Mouse (Mus musculus): ENCODE results near the gene Rarg.
"Not testable (repeated sequence)": the region's sequence is repeated elsewhere in the genome, so short reads cannot be mapped to it uniquely, and the experiment has no call there.

Rarg gene

DNA sequence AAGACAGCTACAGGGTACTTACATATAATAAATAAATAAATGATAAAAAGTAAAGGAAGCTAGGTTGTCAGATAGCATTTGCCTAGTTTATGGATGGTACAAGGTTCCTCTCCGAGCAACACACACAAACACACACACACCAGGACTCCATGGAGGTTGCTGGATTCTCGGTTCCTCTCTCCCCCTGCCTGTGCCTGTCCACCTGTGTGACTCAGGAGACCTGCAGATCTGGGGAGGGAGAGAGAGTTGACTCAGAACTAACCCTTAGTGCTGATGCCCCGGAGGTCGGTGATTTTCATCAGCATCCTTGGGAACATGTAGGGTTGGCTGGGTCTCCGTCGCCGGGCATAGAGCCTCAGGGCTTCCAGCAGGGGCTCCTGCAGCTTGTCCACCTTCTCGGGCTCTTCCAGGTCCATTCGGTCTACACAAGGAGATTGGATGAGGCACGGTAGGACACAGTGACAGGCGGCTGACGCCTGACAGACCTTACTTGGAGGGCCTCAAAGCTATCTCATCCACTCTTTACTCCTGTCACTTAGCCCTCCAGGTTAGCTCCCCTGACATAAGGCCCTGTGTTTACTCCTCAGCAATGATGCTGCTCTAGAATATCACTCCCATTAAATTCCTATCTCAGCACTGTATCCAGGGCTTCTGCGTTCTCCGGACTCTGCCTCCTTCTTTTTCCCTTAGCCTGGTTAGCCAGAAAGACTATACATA lies 18.6 kb downstream of the Rarg start:
- ATAC-seq (ENCODE audit: low TSS enrichment), result no peak

DNA sequence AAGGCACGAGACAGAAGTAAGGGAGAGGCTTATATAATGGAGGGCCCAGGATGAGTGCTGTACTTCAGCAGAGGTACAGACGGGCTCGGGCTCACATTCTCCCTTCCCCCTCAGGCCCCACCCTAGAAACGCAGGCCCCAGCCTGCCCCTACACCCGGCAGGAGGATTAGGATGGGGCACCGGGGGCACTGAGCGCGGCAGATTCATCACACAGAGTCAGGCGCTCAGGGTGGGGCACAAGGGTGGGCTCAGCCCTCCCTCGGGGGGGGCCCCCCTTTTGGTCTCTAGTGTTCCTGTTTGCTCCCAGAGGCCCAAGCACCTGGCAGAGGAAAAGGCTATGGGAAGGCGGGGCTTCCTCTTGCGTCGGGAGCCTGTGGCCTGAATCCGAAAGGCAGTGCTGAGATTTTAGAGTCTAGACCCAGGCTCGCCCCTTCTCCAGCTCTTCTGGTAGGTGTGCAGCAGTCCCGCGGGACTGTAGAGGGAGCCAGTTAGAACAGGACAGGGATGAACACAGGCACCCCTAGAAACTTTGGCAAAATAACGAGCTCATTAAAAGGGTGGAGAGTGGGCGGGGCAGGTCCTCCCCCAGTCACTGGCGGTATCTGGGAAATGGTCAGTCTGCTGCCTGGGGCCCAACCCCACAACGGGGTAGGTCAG lies 21.8 kb downstream of the Rarg start:
- ATAC-seq (ENCODE audit: low TSS enrichment), result no peak

DNA sequence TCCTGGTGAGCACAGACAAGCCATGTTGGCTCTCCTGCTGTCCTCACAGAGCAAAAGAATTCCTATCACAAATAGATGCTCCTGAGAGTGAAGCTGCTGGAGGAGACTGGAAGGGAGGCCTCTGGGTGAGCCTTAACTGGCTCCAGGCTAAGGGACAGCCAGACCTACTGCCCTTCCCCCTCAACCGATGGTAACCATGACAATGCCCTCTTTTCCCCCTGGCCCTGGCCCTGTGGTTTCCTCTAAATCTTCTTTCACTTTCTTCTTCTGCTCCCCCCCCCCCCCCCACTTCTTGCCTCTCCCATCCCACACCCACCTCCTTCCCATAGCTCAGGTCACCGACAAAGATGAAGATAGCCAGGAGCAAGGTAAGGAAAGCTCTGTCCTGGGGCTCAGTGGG lies 23.4 kb downstream of the Rarg start:
- ATAC-seq (ENCODE audit: low TSS enrichment), result no peak

DNA sequence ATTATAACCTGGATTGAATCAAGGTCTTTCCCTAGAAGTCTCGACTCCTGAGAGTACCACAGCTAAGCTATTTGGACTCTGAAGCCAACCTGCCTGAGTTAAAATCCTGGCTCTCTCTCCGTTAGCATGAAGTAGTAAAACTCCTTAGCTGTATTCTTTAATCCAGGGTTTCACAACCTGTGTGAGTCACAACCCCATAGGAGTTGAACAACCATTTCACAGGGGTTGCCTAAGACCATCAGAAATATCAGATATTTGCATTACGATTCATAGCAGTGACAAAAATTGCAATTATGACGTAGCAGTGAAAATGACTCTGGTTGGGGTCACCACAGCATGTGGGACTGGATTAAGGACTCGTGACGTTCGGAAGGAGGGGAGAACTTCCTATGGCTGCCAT lies 24.6 kb downstream of the Rarg start:
- no peak for ATAC-seq (ENCODE audit: low TSS enrichment)

DNA sequence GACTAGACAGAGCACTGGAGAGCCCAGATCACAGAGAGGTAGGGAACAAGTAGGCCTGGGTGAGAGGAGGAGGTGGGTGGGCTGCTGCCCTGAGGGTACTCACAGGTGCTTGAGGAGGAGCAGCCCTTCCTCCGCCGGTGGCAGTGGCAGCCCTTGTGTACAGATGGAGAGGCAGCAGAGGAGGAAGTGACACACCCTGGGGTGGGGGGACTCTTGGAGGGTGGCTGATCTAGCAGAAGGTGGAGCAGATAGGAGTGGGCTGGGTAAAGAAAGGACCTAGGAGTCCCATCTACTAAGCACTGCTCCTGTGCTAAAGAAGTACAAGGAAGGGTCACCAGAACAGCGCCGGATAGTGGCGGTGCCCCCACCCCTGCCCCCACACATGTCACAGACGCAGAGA lies 25.6 kb downstream of the Rarg start, which contains the start of gene Itgb7:
Gene Itgb7 (minus strand): TSS at position 197 of the 400 bp plus-strand sequence.
- ATAC-seq (ENCODE audit: low TSS enrichment), result no peak

DNA sequence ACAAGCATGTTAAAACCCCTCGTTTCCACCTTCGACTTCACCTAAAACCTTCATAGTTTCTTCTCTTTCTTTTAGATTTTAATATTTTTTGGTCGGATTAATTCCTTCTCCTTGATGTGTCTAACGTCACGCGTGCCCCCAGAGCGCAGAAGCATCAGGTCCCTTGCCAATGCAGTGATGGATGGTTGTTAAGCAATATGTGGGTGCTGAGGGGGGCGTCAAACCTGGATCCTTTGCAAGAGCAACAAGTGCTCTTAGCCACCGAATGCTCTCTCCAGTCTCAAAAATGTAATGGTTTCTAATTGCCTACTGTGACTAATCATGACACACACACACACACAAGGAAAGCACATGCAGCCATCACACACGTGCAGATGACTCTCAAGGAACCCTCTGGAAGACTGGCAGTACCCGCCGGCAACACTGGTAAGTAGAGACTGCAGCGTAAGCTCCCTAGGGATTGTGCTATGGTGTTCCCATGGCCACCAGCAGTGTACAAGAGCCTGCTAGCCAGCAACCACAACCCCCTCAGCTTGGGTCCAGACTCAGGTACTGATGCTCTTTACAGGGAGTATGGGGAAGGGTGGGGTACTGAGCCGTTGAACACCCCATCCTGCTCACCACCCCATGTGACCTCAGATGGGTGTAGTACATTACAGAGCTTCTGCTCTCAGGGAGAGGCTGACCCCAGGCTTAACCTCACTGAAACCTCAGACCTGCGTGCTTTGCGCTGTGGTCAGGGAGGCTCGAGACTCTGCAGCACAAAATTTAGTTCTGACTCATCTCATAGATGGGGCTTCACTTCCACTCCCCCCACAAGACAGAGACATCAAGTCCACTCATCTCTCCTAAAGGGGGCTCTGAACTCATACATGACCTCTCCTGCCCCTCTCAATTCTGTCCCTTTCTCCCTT lies 26.7 kb downstream of the Rarg start:
- no peak for ATAC-seq (ENCODE audit: low TSS enrichment)

DNA sequence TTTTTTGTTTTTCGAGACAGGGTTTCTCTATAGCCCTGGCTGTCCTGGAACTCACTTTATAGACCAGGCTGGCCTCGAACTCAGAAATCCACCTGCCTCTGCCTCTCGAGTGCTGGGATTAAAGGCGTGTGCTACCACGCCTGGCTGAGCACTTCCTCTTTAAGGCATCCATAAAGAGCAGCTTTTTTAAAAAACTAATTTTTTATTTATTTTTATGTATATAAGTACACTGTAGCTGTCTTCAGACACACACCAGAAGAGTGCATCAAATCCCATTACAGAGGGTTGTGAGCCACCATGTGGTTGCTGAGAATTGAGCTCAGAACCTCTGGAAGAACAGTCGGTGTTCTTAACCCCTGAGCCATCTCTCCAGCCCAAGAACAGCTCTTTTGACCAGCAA lies 31.7 kb downstream of the Rarg start:
- not testable (repeated sequence) for ATAC-seq (ENCODE audit: low TSS enrichment)

DNA sequence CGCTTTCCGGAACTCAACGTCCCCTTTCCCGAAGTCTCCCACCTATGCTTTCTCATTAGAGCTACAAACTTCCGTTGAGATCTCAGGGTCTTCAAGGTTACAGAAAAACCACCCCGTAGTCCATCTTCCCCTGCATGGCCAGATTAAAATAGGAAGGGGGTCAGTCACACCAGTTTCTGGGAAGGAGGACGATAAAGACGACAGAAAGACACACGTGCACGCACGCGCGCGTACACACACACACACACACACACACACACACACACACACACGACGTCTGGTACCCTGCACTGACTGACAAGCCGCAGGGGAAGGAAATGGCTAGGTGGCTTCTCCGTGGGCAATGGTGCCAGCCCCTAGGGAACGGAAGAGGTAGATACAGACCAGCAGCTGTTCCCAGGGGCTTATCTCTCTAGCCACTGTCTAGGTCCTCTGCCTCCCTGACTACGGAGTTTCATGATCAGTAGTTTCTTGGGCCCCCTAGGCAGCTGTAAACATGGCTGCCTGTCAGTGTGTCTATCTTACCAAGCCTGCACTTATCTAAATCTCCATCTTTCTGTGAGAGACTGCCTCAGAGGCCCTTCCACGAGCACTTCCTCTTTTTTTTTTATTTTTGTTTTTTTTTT lies 32.2 kb downstream of the Rarg start:
- no peak for ATAC-seq (ENCODE audit: low TSS enrichment)

DNA sequence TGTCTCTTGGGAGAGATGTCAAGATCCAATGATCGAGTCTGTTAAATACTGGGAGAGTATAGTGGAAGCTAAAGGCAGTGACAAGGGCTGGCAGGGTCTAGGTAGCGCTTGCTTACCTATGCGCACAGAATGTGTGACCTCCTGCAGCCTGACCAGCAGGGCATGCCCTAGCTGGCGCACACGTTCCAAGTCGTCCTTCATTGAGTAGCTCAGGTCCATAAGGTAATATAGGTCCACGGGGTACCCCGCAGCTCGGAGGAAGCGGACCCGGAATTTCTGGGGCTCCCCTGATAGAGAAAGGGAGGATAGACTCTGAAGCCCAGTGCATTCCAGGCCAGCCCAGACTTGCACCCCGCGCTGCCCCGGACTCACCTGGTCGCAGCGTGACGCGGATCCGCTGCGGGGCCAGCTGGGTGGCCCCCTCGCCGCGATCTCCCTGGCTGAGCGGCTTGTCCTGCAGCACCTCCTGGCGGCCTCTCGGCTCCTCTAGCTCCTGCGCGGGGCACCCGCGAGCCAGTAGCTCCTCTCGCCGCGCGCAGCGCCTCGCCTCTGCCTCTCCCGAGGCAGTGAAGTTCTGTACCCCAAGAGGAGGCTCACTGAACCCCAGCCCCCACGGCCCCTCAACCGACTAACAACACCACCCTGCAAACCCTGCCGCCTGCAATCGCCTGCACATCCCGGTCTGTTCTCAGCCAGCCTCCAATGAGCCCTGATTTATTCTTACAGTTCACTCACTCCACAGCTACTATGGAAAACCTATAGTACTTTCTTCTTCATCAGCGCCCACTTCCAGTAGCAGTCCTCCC lies 32.9 kb downstream of the Rarg start:
- ATAC-seq (ENCODE audit: low TSS enrichment), result peak; percentile 98

DNA sequence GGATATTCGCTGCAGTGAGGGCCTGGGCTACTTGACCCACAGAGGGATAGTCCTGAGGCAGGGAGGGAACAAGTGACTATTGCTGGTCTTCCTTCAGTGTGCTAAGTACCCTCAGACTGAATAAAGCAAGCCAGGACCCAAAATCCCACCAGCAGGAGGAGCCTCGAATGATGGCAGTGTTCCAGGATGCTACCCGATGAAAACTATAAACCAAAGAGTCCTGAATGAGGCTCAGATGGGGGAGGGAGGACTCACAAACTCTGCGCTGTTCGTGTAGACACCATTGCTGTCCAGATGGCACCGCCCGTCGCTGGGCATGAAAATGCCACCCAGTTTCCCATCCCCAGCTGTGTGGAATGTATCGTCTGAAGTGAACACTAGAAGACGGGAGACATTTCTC lies 34.9 kb downstream of the Rarg start:
- no peak for ATAC-seq (ENCODE audit: low TSS enrichment)

DNA sequence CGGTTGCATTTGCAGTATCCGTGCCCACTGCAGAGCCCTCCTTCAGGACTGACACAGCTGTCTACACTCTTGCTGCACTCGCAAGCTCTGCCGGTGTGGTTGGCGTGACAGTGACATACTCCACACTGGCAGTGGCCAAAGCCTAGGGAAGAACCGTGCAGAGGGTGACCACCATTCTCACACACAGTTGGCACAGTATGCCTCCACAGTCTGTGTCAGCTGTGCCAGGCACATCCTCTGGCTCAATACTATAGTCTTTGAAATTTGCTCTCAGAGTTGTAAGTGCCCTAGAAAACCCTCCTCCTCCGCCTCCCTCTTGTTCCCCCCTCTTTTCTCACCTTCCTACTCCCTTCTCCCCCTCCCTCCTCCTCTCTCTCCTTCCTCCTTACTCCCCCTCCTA lies 40.0 kb downstream of the Rarg start:
- peak; percentile 51; the same call in 1 of the 2 replicates for ATAC-seq (ENCODE audit: low TSS enrichment)

DNA sequence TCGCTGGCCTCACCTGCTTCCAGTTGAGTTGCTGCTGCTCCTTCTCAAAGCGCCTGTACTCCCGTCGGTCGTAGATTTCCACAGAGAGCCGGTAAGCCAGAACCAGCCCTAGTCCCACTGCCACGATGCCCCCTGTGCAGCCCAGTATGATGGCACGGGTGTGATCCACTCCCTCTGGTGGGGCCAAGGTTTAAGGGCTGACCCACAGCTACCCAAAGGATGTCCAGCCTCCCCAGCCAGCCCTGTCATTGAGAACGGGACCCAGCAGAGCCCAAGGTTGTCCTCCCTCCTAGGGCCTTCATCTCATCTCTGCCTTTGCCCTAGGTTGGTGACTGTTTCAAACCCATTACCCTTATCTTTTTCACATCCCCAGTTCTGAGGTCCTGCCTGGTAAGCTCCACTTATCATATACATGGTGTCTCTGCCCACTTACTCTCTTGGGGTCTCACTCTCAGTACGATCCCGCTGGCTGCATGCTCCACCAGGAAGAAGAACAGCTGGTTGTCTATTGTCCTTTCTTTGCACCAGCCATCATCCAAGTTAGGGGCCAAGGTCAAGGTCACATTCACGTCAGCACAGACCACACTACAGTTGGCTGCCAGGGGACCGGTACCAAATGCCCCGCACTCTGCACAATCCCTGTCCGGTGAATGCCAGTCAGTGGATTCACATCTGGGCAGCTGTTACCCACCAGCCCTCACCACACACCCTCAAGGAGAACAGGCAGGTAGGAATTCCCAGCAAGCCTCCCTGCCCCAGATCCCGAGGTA lies 40.7 kb downstream of the Rarg start:
- ATAC-seq (ENCODE audit: low TSS enrichment), result no peak

DNA sequence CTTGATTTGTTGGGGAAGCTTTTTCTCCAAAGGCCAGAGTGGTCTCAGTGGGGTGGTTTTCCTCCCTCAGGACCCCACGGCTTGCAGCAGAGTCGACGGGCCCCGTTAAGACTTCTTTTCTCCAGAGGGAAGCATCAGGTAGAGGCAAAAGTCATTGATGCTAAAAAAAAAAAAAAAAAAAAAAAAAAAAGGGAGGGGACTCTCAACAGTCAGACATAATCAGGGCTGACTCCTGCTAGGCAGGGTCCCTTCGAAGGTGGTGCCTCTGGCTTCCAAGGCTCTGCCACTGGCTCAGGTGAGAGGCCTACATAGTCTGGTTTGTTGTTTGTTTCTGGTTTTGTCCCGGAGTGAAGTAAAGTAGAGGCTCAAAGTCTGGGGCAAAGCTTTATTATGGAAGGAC lies 41.7 kb downstream of the Rarg start:
- ATAC-seq (ENCODE audit: low TSS enrichment), result no peak

DNA sequence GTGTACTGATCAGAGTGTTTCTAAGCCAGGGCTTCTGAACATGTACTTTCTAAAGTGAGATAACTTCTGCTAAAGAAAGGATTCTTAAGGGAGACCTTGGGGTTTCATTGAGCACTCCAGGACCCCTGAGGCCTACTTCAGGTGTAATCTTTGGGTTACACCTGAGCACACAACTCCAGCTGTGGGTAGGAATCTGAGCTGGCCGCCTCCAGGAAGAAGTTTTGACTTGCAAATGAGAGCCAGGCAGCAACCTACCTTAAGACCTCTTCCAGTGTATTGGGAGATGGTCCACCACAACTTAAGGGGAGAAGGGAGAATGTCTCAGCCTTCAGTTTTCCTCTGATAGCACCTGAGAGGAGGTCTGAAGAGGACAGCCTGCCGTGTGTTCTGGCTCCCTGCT lies 43.2 kb downstream of the Rarg start:
- no peak for ATAC-seq (ENCODE audit: low TSS enrichment)

DNA sequence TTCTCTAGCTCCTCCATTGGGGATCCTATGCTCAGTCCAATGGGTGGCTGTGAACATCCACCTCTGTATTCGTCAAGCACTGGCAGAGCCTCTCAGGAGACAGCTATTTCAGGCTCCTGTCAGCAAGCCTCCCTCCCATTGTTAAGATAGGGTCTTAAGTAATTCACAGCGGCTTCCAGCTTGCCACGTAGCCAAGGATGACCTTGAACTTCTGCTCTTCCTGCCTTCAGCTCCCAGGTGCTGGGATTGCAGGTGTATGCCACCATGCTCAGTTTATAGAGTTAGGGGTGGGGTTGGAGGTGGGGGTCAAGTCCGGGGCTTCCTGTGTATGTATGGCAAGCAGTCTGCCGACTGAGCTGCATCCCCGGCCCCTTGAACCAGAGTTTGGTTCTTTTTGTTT lies 45.4 kb downstream of the Rarg start:
- no peak for ATAC-seq (ENCODE audit: low TSS enrichment)

DNA sequence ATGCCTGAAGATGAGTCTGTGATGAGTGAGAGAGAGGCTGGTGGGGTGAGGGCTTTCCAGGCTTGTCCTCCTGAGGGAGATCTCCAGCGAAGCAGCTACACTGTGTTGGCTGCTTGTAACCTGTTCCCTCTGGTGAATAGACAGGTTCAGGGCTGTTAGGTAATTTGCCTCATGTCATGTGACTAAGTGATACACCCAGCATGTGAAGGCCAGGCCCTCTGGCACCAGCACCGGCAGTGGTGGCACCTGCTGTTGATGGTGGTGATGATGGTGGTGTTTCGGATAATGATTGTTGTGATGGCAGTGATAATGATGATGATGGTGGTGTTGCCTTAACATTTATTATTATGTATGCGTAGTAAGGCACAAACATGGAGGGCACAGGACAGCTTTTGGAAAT lies 46.5 kb downstream of the Rarg start:
- ATAC-seq (ENCODE audit: low TSS enrichment), result no peak

DNA sequence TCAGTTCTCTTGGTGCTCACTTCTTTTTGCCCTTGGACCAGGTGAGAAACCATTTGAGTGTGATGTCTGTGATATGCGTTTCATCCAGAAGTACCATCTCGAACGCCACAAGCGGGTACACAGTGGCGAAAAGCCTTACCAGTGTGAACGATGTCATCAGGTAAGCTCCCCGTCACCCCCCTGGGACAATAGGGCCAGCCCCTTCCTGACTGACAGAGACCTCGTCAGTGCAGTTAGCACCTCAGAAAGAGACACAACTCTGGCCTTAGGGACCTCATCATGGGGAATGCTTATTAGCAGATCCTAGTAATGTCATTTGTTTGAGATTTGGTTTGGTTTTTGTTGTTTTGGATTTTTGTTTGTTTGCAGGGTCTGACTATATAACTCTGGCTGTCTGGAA lies 48.2 kb downstream of the Rarg start:
- no peak for ATAC-seq (ENCODE audit: low TSS enrichment)

DNA sequence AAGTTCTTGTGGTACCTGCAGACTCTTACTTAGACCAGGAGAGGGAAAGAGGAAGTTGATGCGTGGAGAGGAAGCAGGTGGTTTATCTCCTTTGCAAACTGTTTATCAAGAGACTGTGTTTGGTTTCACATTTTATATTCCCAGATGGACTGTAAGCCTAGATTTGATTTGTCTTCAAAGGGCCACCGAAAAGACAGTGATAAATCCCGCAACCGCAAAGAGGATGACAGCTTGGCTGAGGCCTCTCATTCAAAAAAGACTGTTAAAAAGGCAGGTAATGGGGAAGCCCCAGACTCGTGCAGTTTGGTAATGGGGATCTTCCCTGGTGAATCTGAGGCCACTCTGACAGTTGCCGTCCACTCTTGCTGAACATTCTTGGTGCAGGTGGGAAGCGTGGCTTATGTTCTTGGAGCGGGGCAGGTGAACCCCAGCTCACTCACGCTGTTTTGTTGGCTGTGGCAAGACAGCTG lies 49.2 kb downstream of the Rarg start:
- no peak for ATAC-seq (ENCODE audit: low TSS enrichment)

DNA sequence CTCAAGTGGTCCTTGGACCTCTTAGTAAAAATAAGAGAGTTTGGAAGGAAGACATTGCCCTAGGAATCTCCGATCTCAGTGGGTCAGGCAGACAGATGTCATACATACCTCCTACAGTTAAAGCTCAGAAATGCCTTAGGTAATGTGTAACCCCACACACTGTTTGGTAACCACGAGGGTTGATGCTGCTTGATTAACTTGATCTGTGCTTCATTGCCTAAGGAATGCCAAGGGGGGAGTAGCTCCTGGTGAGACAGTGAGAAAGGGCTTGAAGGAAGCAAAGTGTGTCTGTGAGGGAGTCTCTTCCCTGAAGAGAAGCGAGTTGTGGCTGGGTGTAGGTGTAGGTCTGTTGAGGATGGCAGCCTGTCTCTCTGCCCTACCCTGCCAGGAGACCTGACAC lies 50.0 kb downstream of the Rarg start:
- ATAC-seq (ENCODE audit: low TSS enrichment), result no peak

DNA sequence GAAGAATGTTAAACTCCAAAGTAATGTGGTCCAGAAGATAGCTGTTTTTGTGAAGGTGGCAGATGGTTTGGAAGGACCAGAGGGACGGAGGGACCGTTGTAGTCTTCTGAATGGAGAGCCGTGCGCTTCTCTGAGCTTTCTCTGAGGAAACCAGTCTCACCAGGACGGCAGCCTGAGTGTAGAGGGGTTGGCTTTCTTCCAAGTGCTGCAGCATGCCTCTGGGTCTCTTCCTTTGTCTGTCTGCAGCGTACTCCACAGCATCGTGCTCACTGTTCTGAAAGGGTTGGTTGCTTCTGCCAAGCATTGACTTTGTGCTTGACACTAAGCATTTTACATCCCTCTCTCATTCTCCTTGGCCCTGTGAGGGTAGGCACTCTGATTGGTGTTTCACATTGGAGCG lies 51.5 kb downstream of the Rarg start:
- no peak for ATAC-seq (ENCODE audit: low TSS enrichment)

Measured in frontal cortex, adult (tissue).